Mouse (Mus musculus) CH12.LX (cell line): ENCODE data around the gene Tmem104. TPM values are rescaled to one million over a fixed set of nuclear protein-coding genes. Genes with fewer than 3 reads are reported as not detected.

Experiments
- DNase-seq: peaks from one replicate; pipeline ENCODE4 v3.0.0-alpha.2; 2013; ENCODE audit errors: extremely low read depth
- H3K27ac ChIP-seq: 2 replicates; pipeline ENCODE4 v1.5.1; 2012; ENCODE audit warnings: low read depth, mild to moderate bottlenecking, control low read depth, moderate library complexity; ENCODE audit not compliant: insufficient read depth
- H3K27me3 ChIP-seq: replicated peaks from 2 replicates; pipeline ENCODE3; 2012; ENCODE audit warnings: inconsistent platforms
- H3K36me3 ChIP-seq, 2 experiments: replicated peaks in 1 of 2; 2 replicates each; pipeline versions ENCODE3 to v1.6.1; 2012; ENCODE audit warnings: inconsistent platforms in 1 of 2, low read length in 1 of 2, mild to moderate bottlenecking in 1 of 2, mixed read lengths in 1 of 2, moderate library complexity in 1 of 2; ENCODE audit not compliant: control insufficient read depth in 1 of 2, insufficient read depth in 1 of 2
- H3K4me1 ChIP-seq, 2 experiments: 2 replicates each; pipeline ENCODE4 v1.6.1; 2012; ENCODE audit warnings: inconsistent platforms in 1 of 2, moderate library complexity in 1 of 2; ENCODE audit not compliant: insufficient read depth in 2 of 2, control insufficient read depth in 1 of 2
- H3K4me2 ChIP-seq: 2 replicates; pipeline ENCODE4 v1.6.1; 2012; ENCODE audit warnings: low read depth, mild to moderate bottlenecking, control low read depth; ENCODE audit not compliant: poor library complexity, insufficient read depth, severe bottlenecking
- H3K4me3 ChIP-seq, 3 experiments: fragments of 150-350 bp in 1 of 3; sonication (generic) in 1 of 3; replicated peaks in 1 of 3; 2 replicates each; pipeline versions ENCODE3 to v1.5.1; 2011 to 2012; ENCODE audit warnings: low read depth in 2 of 3, low read length in 2 of 3, mild to moderate bottlenecking in 2 of 3, moderate library complexity in 2 of 3, control low read depth in 1 of 3, improper control_type of control experiment in 1 of 3, inconsistent platforms in 1 of 3, mixed read lengths in 1 of 3; ENCODE audit not compliant: poor library complexity in 1 of 3
- H3K79me2 ChIP-seq: replicated peaks from 2 replicates; pipeline ENCODE4 v1.6.1; 2012; ENCODE audit warnings: mild to moderate bottlenecking, moderate library complexity; ENCODE audit not compliant: control insufficient read depth, poor library complexity, insufficient read depth, severe bottlenecking; ENCODE audit errors: extremely low read depth
- H3K9ac ChIP-seq: 2 replicates; pipeline ENCODE4 v1.6.1; 2012; ENCODE audit warnings: low read depth, mild to moderate bottlenecking, control low read depth, moderate library complexity; ENCODE audit not compliant: insufficient read depth
- H3K9me3 ChIP-seq: replicated peaks from 2 replicates; pipeline ENCODE3; 2012; ENCODE audit warnings: low read length, inconsistent platforms, mixed read lengths
- BHLHE40 ChIP-seq: IDR thresholded peaks from 2 replicates; pipeline ENCODE4 v1.6.1; 2011; ENCODE audit warnings: mild to moderate bottlenecking, low read depth, low read length, improper control_type of control experiment
- E2F4 ChIP-seq: IDR thresholded peaks from 2 replicates; pipeline ENCODE4 v1.6.1; 2011; ENCODE audit warnings: low read depth, low read length, improper control_type of control experiment; ENCODE audit not compliant: insufficient replicate concordance
- ETS1 ChIP-seq: conservative IDR thresholded peaks from 2 replicates; pipeline ENCODE4 v1.6.1; 2012; ENCODE audit warnings: low read depth, mild to moderate bottlenecking, inconsistent platforms, low read length, improper control_type of control experiment, moderate library complexity
- GABPA ChIP-seq: IDR thresholded peaks from 2 replicates; pipeline ENCODE4 v1.6.1; 2012; ENCODE audit warnings: low read depth, low read length, improper control_type of control experiment, inconsistent platforms; ENCODE audit not compliant: insufficient replicate concordance
- JUN ChIP-seq: IDR thresholded peaks from 2 replicates; pipeline ENCODE4 v1.6.1; 2011; ENCODE audit warnings: low read depth, mild to moderate bottlenecking, low read length, improper control_type of control experiment, moderate library complexity; ENCODE audit not compliant: insufficient read depth
- JUND ChIP-seq: conservative IDR thresholded peaks from 2 replicates; pipeline ENCODE4 v1.6.1; 2011; ENCODE audit warnings: low read depth, low read length, improper control_type of control experiment
- KAT2A ChIP-seq: IDR thresholded peaks from 2 replicates; pipeline ENCODE4 v1.6.1; 2012; ENCODE audit warnings: low read length, improper control_type of control experiment, inconsistent platforms; ENCODE audit not compliant: insufficient replicate concordance
- MAFK ChIP-seq: IDR thresholded peaks from 2 replicates; pipeline ENCODE4 v1.6.1; 2011; ENCODE audit warnings: low read length, improper control_type of control experiment; ENCODE audit not compliant: insufficient replicate concordance
- MAZ ChIP-seq: IDR thresholded peaks from 2 replicates; pipeline ENCODE4 v1.6.1; 2012; ENCODE audit warnings: low read depth, mild to moderate bottlenecking, inconsistent platforms, low read length, improper control_type of control experiment, moderate library complexity
- MEF2A ChIP-seq: IDR thresholded peaks from 2 replicates; pipeline ENCODE4 v1.6.1; 2014; ENCODE audit warnings: low read depth, mild to moderate bottlenecking, inconsistent platforms, low read length, improper control_type of control experiment, borderline replicate concordance
- MXI1 ChIP-seq: IDR thresholded peaks from 2 replicates; pipeline ENCODE4 v1.6.1; 2011; ENCODE audit warnings: mild to moderate bottlenecking, low read depth, low read length, improper control_type of control experiment
- NRF1 ChIP-seq: IDR thresholded peaks from 2 replicates; pipeline ENCODE4 v1.6.1; 2014; ENCODE audit warnings: low read depth, mild to moderate bottlenecking, inconsistent platforms, low read length, improper control_type of control experiment, moderate library complexity
- POLR2A ChIP-seq: IDR thresholded peaks from 2 replicates; pipeline ENCODE4 v1.6.1; 2011; ENCODE audit warnings: low read depth, mild to moderate bottlenecking, improper control_type of control experiment, low read length
- POLR2AphosphoS2 ChIP-seq: IDR thresholded peaks from 2 replicates; pipeline ENCODE4 v1.6.1; 2011; ENCODE audit warnings: low read depth, low read length, improper control_type of control experiment
- RAD21 ChIP-seq: IDR thresholded peaks from 2 replicates; pipeline ENCODE4 v1.6.1; 2011; ENCODE audit warnings: low read depth, mild to moderate bottlenecking, low read length, improper control_type of control experiment, moderate library complexity
- RCOR1 ChIP-seq: conservative IDR thresholded peaks from 2 replicates; pipeline ENCODE4 v1.6.1; 2012; ENCODE audit warnings: low read depth, mild to moderate bottlenecking, inconsistent platforms, low read length, improper control_type of control experiment
- SIN3A ChIP-seq: IDR thresholded peaks from 2 replicates; pipeline ENCODE4 v1.6.1; 2012; ENCODE audit warnings: low read length, improper control_type of control experiment, inconsistent platforms
- SMC3 ChIP-seq: IDR thresholded peaks from 2 replicates; pipeline ENCODE4 v1.6.1; 2011; ENCODE audit warnings: low read depth, low read length, improper control_type of control experiment
- TBP ChIP-seq: conservative IDR thresholded peaks from 2 replicates; pipeline ENCODE4 v1.6.1; 2011; ENCODE audit warnings: low read depth, low read length, improper control_type of control experiment
- UBTF ChIP-seq: IDR thresholded peaks from 2 replicates; pipeline ENCODE4 v1.6.1; 2012; ENCODE audit warnings: low read depth, mild to moderate bottlenecking, inconsistent platforms, low read length, improper control_type of control experiment, moderate library complexity
- USF1 ChIP-seq: IDR thresholded peaks from 2 replicates; pipeline ENCODE4 v1.6.1; 2014; ENCODE audit warnings: low read depth, mild to moderate bottlenecking, inconsistent platforms, low read length, improper control_type of control experiment
- ZC3H11A ChIP-seq: IDR thresholded peaks from 2 replicates; pipeline ENCODE4 v1.6.1; 2012; ENCODE audit warnings: low read depth, mild to moderate bottlenecking, inconsistent platforms, low read length, improper control_type of control experiment
- ZKSCAN1 ChIP-seq: IDR thresholded peaks from 2 replicates; pipeline ENCODE4 v1.6.1; 2012; ENCODE audit warnings: low read depth, inconsistent platforms, low read length, improper control_type of control experiment, borderline replicate concordance
- ZMIZ1 ChIP-seq: IDR thresholded peaks from 2 replicates; pipeline ENCODE4 v1.6.1; 2012; ENCODE audit warnings: low read depth, mild to moderate bottlenecking, inconsistent platforms, low read length, improper control_type of control experiment
- ZNF384 ChIP-seq: IDR thresholded peaks from 2 replicates; pipeline ENCODE4 v1.6.1; 2012; ENCODE audit warnings: low read depth, low read length, improper control_type of control experiment, inconsistent platforms
- dilution Hi-C: fragments of 300-500 bp; cut with MboI; formaldehyde crosslinking; loops from 2 replicates; pipeline ENCODE4 v1.14.3; 2020; ENCODE audit warnings: low sequenced_read_pairs; ENCODE audit not compliant: extremely low pct_unique_long_range_greater_than_20kb, extremely low pct_ligation_motif_present
- in situ Hi-C: fragments of 300-500 bp; cut with MboI; formaldehyde crosslinking; loops from 3 replicates; pipeline ENCODE4 v1.14.3; 2019; ENCODE audit warnings: low sequenced_read_pairs, low pct_ligation_motif_present, low pct_unique_long_range_greater_than_20kb, mixed read lengths
- polyA plus RNA-seq: library from polyadenylated mRNA; unstranded; fragments of >175 nt; gene quantifications from 2 replicates; pipeline ENCODE4 v1.2.1, GENCODE M21; 2012; ENCODE audit warnings: low read depth; ENCODE audit not compliant: insufficient read length
- total RNA-seq, 2 experiments: library from RNA; depleted of rRNA; stranded (reverse); fragments of 300-350 nt in 1 of 2; fragments of >200 nt in 1 of 2; gene quantifications; 2 replicates each; pipeline ENCODE4 v1.2.3; 2012 to 2014

Tmem104 gene
- total and polyA plus RNA-seq, 3 experiments, result 3.5 to 16.1 (median 10.8) TPM

- H3K27me3 ChIP-seq, result peaks cover 42% of the 10 kb centered on the region
- no peak overlapping the region for H3K4me3 ChIP-seq
- no peak overlapping the region for H3K27ac ChIP-seq
- in situ Hi-C loops (no loop called here), dilution Hi-C loops (no loop called here)
- no peaks in the 10 kb centered on the region for H3K79me2 ChIP-seq
- H3K9ac ChIP-seq, result no peak overlapping the region
- H3K4me1 ChIP-seq, result no peaks in the 10 kb centered on the region
- TF ChIP-seq ZMIZ1, result no peak
- TF ChIP-seq TBP, result no peak
- no peak for TF ChIP-seq MAFK
- TF ChIP-seq SMC3, result no peak
- TF ChIP-seq POLR2A, result no peak
- no peak for TF ChIP-seq GABPA
- TF ChIP-seq ZKSCAN1, result no peak
- TF ChIP-seq RAD21, result no peak
- TF ChIP-seq ETS1, result no peak
- peaks cover 6% of the 10 kb centered on the region for H3K9me3 ChIP-seq
- DNase-seq, result no peak
- no peaks in the 10 kb centered on the region for H3K36me3 ChIP-seq
- H3K4me2 ChIP-seq, result no peak overlapping the region
Observed at GRCm38 (mm10) chr11:115290919-115291318, 103.6 kb downstream of the Tmem104 start.

- H3K4me3 ChIP-seq, result no peak overlapping the region
- dilution Hi-C loops, result no loop called here
Observed at GRCm38 (mm10) chr11:115291503-115291902, 104.2 kb downstream of the Tmem104 start.

GRCm38 (mm10) chr11:115292631-115293375 is 105.5 kb downstream of the Tmem104 start:
- no peaks in the 10 kb centered on the region for H3K79me2 ChIP-seq
- dilution Hi-C loops, result no loop called here
- H3K4me1 ChIP-seq, result peaks cover 5 to 9% of the 10 kb centered on the region in 2 experiments
- H3K27me3 ChIP-seq, result peaks cover 61% of the 10 kb centered on the region
- TF ChIP-seq SIN3A, result no peak
- no peak for TF ChIP-seq USF1
- TF ChIP-seq RAD21, result no peak
- no peak for TF ChIP-seq E2F4
- TF ChIP-seq MAFK, result no peak
- TF ChIP-seq MEF2A, result no peak
- TF ChIP-seq NRF1, result no peak
- no peak for TF ChIP-seq BHLHE40
- TF ChIP-seq ZNF384, result no peak
- no peak for TF ChIP-seq MXI1
- no peak for TF ChIP-seq POLR2AphosphoS2
- no peak for TF ChIP-seq UBTF
- no peak for TF ChIP-seq JUND
- no peak for TF ChIP-seq RCOR1
- no peak for TF ChIP-seq ZC3H11A
- TF ChIP-seq, all 38 proteins: peak for 0
- Histone ChIP-seq H3K9ac (no peak overlapping the region), H3K9me3 (peaks cover 6% of the 10 kb centered on the region), H3K4me3 (no peak overlapping the region), H3K36me3 (no peaks in the 10 kb centered on the region), H3K27ac (no peak overlapping the region), H3K4me2 (no peak overlapping the region)
- in situ Hi-C loops, result no loop called here
- no peak for DNase-seq

More at GRCm38 (mm10) chr11:115291503-115291902, 104.2 kb downstream of the Tmem104 start:
- Histone ChIP-seq H3K27me3 (peaks cover 48% of the 10 kb centered on the region), H3K27ac (no peak overlapping the region), H3K4me1 (peaks cover 0 to 4% of the 10 kb centered on the region in 2 experiments; a peak in 2 of 4 replicates), H3K36me3 (no peaks in the 10 kb centered on the region), H3K9me3 (peaks cover 6% of the 10 kb centered on the region), H3K79me2 (no peaks in the 10 kb centered on the region), H3K4me2 (no peak overlapping the region), H3K9ac (no peak overlapping the region)
- in situ Hi-C loops, result no loop called here
- TF ChIP-seq TBP (no peak), POLR2AphosphoS2 (no peak), MAZ (no peak), JUN (no peak), E2F4 (no peak), KAT2A (no peak)
- DNase-seq, result no peak
